Mouse (Mus musculus): ENCODE results near the gene Arl15.

The Arl15 gene

GRCm38 (mm10) chr13:113917868-113918411 lies 123.6 kb downstream of the Arl15 start:
- no peak for DNase-seq (ENCODE audit: low spot score in 2 of 2)

GRCm38 (mm10) chr13:113918668-113919067 lies 124.4 kb downstream of the Arl15 start:
- DNase-seq (ENCODE audit: low spot score in 2 of 2): no peak

- no peak for DNase-seq (ENCODE audit: low spot score in 2 of 2)
Observed at GRCm38 (mm10) chr13:113935697-113936096, 141.4 kb downstream of the Arl15 start.

- no peak for DNase-seq (ENCODE audit: low spot score in 2 of 2)
Observed at GRCm38 (mm10) chr13:113937231-113937630, 142.9 kb downstream of the Arl15 start.

- no peak for DNase-seq (ENCODE audit: low spot score in 2 of 2)
Observed at GRCm38 (mm10) chr13:113938561-113938960, 144.3 kb downstream of the Arl15 start.

GRCm38 (mm10) chr13:113939097-113939496 lies 144.8 kb downstream of the Arl15 start:
- DNase-seq (ENCODE audit: low spot score in 2 of 2): no peak

- DNase-seq (ENCODE audit: low spot score in 2 of 2): no peak
Observed at GRCm38 (mm10) chr13:113939681-113940080, 145.4 kb downstream of the Arl15 start.

GRCm38 (mm10) chr13:113940151-113940550 lies 145.8 kb downstream of the Arl15 start:
- DNase-seq (ENCODE audit: low spot score in 2 of 2): no peak

GRCm38 (mm10) chr13:113941943-113942342 lies 147.6 kb downstream of the Arl15 start:
- no peak for DNase-seq (ENCODE audit: low spot score in 2 of 2)

- DNase-seq (ENCODE audit: low spot score in 2 of 2): no peak
Observed at GRCm38 (mm10) chr13:113947546-113947945, 153.2 kb downstream of the Arl15 start.

- no peak for DNase-seq (ENCODE audit: low spot score in 2 of 2)
Observed at GRCm38 (mm10) chr13:113949708-113950107, 155.4 kb downstream of the Arl15 start.

GRCm38 (mm10) chr13:113950131-113950530 lies 155.8 kb downstream of the Arl15 start:
- DNase-seq (ENCODE audit: low spot score in 2 of 2): no peak

- no peak for DNase-seq (ENCODE audit: low spot score in 2 of 2)
Observed at GRCm38 (mm10) chr13:113957438-113957837, 163.1 kb downstream of the Arl15 start.

GRCm38 (mm10) chr13:113964945-113965344 lies 170.6 kb downstream of the Arl15 start:
- DNase-seq (ENCODE audit: low spot score in 2 of 2): no peak

GRCm38 (mm10) chr13:113970706-113971105 lies 176.4 kb downstream of the Arl15 start:
- DNase-seq (ENCODE audit: low spot score in 2 of 2): no peak

- DNase-seq (ENCODE audit: low spot score in 2 of 2): no peak
Observed at GRCm38 (mm10) chr13:113972401-113972800, 178.1 kb downstream of the Arl15 start.

GRCm38 (mm10) chr13:113974866-113975265 lies 180.6 kb downstream of the Arl15 start:
- no peak for DNase-seq (ENCODE audit: low spot score in 2 of 2)

GRCm38 (mm10) chr13:113975722-113976121 lies 181.4 kb downstream of the Arl15 start:
- DNase-seq (ENCODE audit: low spot score in 2 of 2): no peak

- no peak for DNase-seq (ENCODE audit: low spot score in 2 of 2)
Observed at GRCm38 (mm10) chr13:113976936-113977335, 182.6 kb downstream of the Arl15 start.

GRCm38 (mm10) chr13:113980739-113981460 lies 186.6 kb downstream of the Arl15 start:
- no peak for DNase-seq (ENCODE audit: low spot score in 2 of 2)

- no peak for DNase-seq (ENCODE audit: low spot score in 2 of 2)
Observed at GRCm38 (mm10) chr13:113981461-113982000, 187.2 kb downstream of the Arl15 start.

- DNase-seq (ENCODE audit: low spot score in 2 of 2): no peak
Observed at GRCm38 (mm10) chr13:113983633-113984032, 189.3 kb downstream of the Arl15 start.

GRCm38 (mm10) chr13:113984491-113984890 lies 190.2 kb downstream of the Arl15 start:
- DNase-seq (ENCODE audit: low spot score in 2 of 2): no peak

All from urinary bladder, adult 18-20 months (tissue).